Mouse (Mus musculus): ENCODE data around the gene Nsmce3. TPM values are rescaled to one million over a fixed set of nuclear protein-coding genes. Genes with fewer than 3 reads are reported as not detected.

Gene Nsmce3
- polyA plus RNA-seq, 1 experiment from 2014 or later, result 10.1 TPM

- Histone ChIP-seq H3K4me3 (no peak overlapping the region), H3K36me3 (ENCODE audit: poor library complexity, severe bottlenecking) (no peaks in the 10 kb centered on the region), H3K27me3 (no peaks in the 10 kb centered on the region), H3K4me2 (no peak overlapping the region), H3K9me3 (replicated peaks) (no peaks in the 10 kb centered on the region), H3K9ac (no peak overlapping the region), H3K27ac (no peak overlapping the region), H3K4me1 (peaks cover 4% of the 10 kb centered on the region; the same call in 1 of the 2 replicates)
- no peak for ATAC-seq
- WGBS, result 81% methylated on average over 12 of the region's 12 CpGs
Measured at GRCm38 (mm10) chr7:64856526-64857082, 16.2 kb downstream of the Nsmce3 start.

GRCm38 (mm10) chr7:64855976-64856375 lies 16.8 kb downstream of the Nsmce3 start:
- Histone ChIP-seq H3K36me3 (ENCODE audit: poor library complexity, severe bottlenecking) (no peaks in the 10 kb centered on the region), H3K27ac (no peak overlapping the region), H3K4me3 (no peak overlapping the region), H3K27me3 (no peaks in the 10 kb centered on the region), H3K4me2 (no peak overlapping the region), H3K4me1 (peaks cover 4% of the 10 kb centered on the region; the same call in 1 of the 2 replicates), H3K9me3 (replicated peaks) (no peaks in the 10 kb centered on the region), H3K9ac (no peak overlapping the region)
- 57% methylated on average over 15 of the region's 15 CpGs for WGBS
- ATAC-seq, result no peak; the same call in 1 of the 2 replicates

DNA sequence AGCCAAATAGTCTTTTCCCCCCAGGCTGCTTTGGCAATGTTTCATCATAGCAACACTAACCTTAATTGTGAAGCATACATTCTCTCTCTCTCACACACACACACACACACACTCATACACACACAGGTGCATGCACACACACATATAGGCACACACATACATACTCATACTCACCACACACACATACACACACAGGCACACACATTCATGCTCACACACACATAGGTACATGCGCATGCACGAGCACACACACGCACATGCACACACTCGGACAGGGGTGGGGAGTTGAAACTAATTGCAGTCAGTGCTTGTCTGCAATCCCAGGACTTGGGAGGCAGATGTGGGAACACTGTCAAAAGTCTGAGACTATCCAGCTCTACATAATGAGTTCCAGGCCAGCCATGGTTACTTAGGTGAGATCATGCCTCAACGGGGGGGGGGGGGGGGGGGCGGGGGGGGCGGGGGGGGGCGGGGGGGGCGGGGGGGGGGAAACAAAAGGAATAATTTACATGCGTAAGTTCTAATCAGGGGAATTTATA lies 17.3 kb downstream of the Nsmce3 start:
- H3K9ac ChIP-seq, result no peak overlapping the region
- H3K27me3 ChIP-seq, result no peaks in the 10 kb centered on the region
- peak; percentile 30; the same call in 1 of the 2 replicates for ATAC-seq
- H3K4me1 ChIP-seq, result peaks cover 4% of the 10 kb centered on the region; the same call in 1 of the 2 replicates
- no peaks in the 10 kb centered on the region for H3K9me3 ChIP-seq (replicated peaks)
- no peak overlapping the region for H3K4me2 ChIP-seq
- 91% methylated on average over 5 of the region's 10 CpGs for WGBS
- no peak overlapping the region for H3K4me3 ChIP-seq
- no peaks in the 10 kb centered on the region for H3K36me3 ChIP-seq (ENCODE audit: poor library complexity, severe bottlenecking)
- H3K27ac ChIP-seq, result no peak overlapping the region

- 57% methylated on average over 3 of the region's 3 CpGs for WGBS
- Histone ChIP-seq H3K9me3 (replicated peaks) (no peaks in the 10 kb centered on the region), H3K4me3 (no peak overlapping the region), H3K4me1 (no peaks in the 10 kb centered on the region), H3K9ac (no peak overlapping the region), H3K36me3 (ENCODE audit: poor library complexity, severe bottlenecking) (no peaks in the 10 kb centered on the region), H3K27ac (no peak overlapping the region), H3K4me2 (no peak overlapping the region), H3K27me3 (no peaks in the 10 kb centered on the region)
- no peak for ATAC-seq
Measured at GRCm38 (mm10) chr7:64850791-64851190, 22.0 kb downstream of the Nsmce3 start.

- peak; percentile 48 for ATAC-seq
- WGBS, result 59% methylated on average over 5 of the region's 5 CpGs
Measured at GRCm38 (mm10) chr7:64847366-64847899, 25.4 kb downstream of the Nsmce3 start.

GRCm38 (mm10) chr7:64846061-64846460 lies 26.7 kb downstream of the Nsmce3 start:
- no peaks in the 10 kb centered on the region for H3K9me3 ChIP-seq (replicated peaks)
- H3K9ac ChIP-seq, result no peak overlapping the region
- no peak overlapping the region for H3K4me3 ChIP-seq
- H3K4me2 ChIP-seq, result no peak overlapping the region
- H3K4me1 ChIP-seq, result peaks cover 7% of the 10 kb centered on the region
- WGBS, result 93% methylated on average over 3 of the region's 3 CpGs
- no peaks in the 10 kb centered on the region for H3K27me3 ChIP-seq
- ATAC-seq, result no peak
- H3K27ac ChIP-seq, result no peak overlapping the region
- H3K36me3 ChIP-seq (ENCODE audit: poor library complexity, severe bottlenecking), result no peaks in the 10 kb centered on the region

More at GRCm38 (mm10) chr7:64847366-64847899, 25.4 kb downstream of the Nsmce3 start:
- H3K4me3 ChIP-seq, result no peak overlapping the region
- H3K9me3 ChIP-seq (replicated peaks), result no peaks in the 10 kb centered on the region
- no peak overlapping the region for H3K27ac ChIP-seq
- no peaks in the 10 kb centered on the region for H3K36me3 ChIP-seq (ENCODE audit: poor library complexity, severe bottlenecking)
- H3K9ac ChIP-seq, result no peak overlapping the region
- H3K4me2 ChIP-seq, result no peak overlapping the region
- no peaks in the 10 kb centered on the region for H3K4me1 ChIP-seq
- no peaks in the 10 kb centered on the region for H3K27me3 ChIP-seq

GRCm38 (mm10) chr7:64840946-64841659 lies 31.7 kb downstream of the Nsmce3 start:
- H3K9me3 ChIP-seq (replicated peaks), result no peaks in the 10 kb centered on the region
- no peak overlapping the region for H3K4me2 ChIP-seq
- peak overlapping the region; percentile 5; the same call in 1 of the 2 replicates for H3K27ac ChIP-seq
- no peaks in the 10 kb centered on the region for H3K27me3 ChIP-seq
- no peak overlapping the region for H3K9ac ChIP-seq
- no peak overlapping the region for H3K4me3 ChIP-seq
- H3K4me1 ChIP-seq, result peaks cover 23% of the 10 kb centered on the region
- 40% methylated on average over 10 of the region's 10 CpGs for WGBS
- peak; percentile 67 for ATAC-seq
- no peaks in the 10 kb centered on the region for H3K36me3 ChIP-seq (ENCODE audit: poor library complexity, severe bottlenecking)

GRCm38 (mm10) chr7:64840576-64840895 lies 32.3 kb downstream of the Nsmce3 start:
- 82% methylated on average over 1 of the region's 1 CpGs for WGBS
- no peaks in the 10 kb centered on the region for H3K36me3 ChIP-seq (ENCODE audit: poor library complexity, severe bottlenecking)

GRCm38 (mm10) chr7:64839801-64840575 lies 32.8 kb downstream of the Nsmce3 start:
- 3% methylated on average over 21 of the region's 21 CpGs for WGBS

More at GRCm38 (mm10) chr7:64840576-64840895, 32.3 kb downstream of the Nsmce3 start:
- H3K27me3 ChIP-seq, result no peaks in the 10 kb centered on the region
- no peaks in the 10 kb centered on the region for H3K9me3 ChIP-seq (replicated peaks)
- ATAC-seq, result no peak
- no peak overlapping the region for H3K27ac ChIP-seq
- no peak overlapping the region for H3K9ac ChIP-seq
- peaks cover 23% of the 10 kb centered on the region for H3K4me1 ChIP-seq
- H3K4me2 ChIP-seq, result peak overlapping the region; percentile 62
- H3K4me3 ChIP-seq, result no peak overlapping the region

DNA sequence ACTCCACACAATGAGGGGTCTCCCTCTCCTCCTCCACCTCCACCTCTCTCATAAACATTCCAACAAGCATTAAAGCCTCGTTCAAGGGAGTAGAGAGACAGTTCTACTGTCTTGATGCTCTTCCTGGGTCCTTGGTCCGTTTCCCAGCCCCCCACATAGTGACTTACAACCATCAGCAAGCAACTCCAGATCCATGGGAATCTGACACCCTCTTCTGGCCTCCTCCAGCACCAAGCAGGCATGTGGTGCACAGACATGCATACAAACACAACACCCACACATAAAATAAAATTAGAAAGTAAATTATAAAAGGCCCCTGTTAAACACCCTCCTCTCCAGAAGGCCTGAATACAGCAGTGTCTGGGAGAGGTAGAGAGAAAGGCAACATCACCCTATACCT lies 33.5 kb downstream of the Nsmce3 start:
- no peak overlapping the region for H3K4me3 ChIP-seq
- WGBS, result 63% methylated on average over 2 of the region's 2 CpGs
- no peaks in the 10 kb centered on the region for H3K36me3 ChIP-seq (ENCODE audit: poor library complexity, severe bottlenecking)
- peak overlapping the region; percentile 62; the same call in 1 of the 2 replicates for H3K4me2 ChIP-seq
- H3K27me3 ChIP-seq, result no peaks in the 10 kb centered on the region
- no peak overlapping the region for H3K9ac ChIP-seq
- H3K9me3 ChIP-seq (replicated peaks), result no peaks in the 10 kb centered on the region
- ATAC-seq, result no peak
- H3K4me1 ChIP-seq, result peaks cover 23% of the 10 kb centered on the region
- H3K27ac ChIP-seq, result no peak overlapping the region

More at GRCm38 (mm10) chr7:64839801-64840575, 32.8 kb downstream of the Nsmce3 start:
- H3K27ac ChIP-seq, result no peak overlapping the region
- H3K9me3 ChIP-seq (replicated peaks), result no peaks in the 10 kb centered on the region
- H3K4me3 ChIP-seq, result peak overlapping the region; percentile 28
- H3K4me2 ChIP-seq, result peak overlapping the region; percentile 62
- peak; percentile 90 for ATAC-seq
- no peaks in the 10 kb centered on the region for H3K36me3 ChIP-seq (ENCODE audit: poor library complexity, severe bottlenecking)
- peak overlapping the region; percentile 5; the same call in 1 of the 2 replicates for H3K9ac ChIP-seq
- no peaks in the 10 kb centered on the region for H3K27me3 ChIP-seq
- peaks cover 23% of the 10 kb centered on the region for H3K4me1 ChIP-seq

- Histone ChIP-seq H3K36me3 (ENCODE audit: poor library complexity, severe bottlenecking) (no peaks in the 10 kb centered on the region), H3K4me1 (no peaks in the 10 kb centered on the region), H3K27me3 (no peaks in the 10 kb centered on the region), H3K4me2 (no peak overlapping the region), H3K9ac (no peak overlapping the region), H3K27ac (no peak overlapping the region), H3K4me3 (no peak overlapping the region), H3K9me3 (replicated peaks) (no peaks in the 10 kb centered on the region)
- no peak for ATAC-seq
- 54% methylated on average over 5 of the region's 5 CpGs for WGBS
Measured at GRCm38 (mm10) chr7:64830214-64830995, 42.4 kb downstream of the Nsmce3 start.

Measured in forebrain, embryonic 13.5 days (tissue).